ENCODE assay signal across 35 mouse cellular contexts in the genomic region with DNA sequence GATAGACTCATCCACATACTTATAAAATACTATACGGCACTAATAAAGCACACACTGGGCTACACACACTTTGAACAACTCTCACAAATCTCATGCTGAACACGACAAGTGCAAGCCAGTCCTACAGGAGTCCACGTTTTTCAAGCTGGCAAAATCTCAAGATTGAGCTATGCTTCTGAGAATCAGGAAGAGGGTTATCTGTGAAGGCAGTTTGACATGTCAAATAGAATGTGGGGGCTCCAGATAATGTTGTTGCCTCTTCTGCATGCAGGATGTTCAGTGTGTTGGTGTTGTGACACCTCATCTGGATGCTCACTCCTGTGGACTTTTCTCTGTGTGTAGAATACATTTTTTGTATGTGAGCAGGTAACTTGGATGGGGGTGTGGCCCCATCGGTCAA.
"Had no signal": no experiment of that assay in that cellular context is flagged by ENCODE, and none has a peak within 500 bp of the region (broad histone marks: within the 10 kb centered on the region; RNA-seq: fewer than 3 reads in every experiment).

No protein-coding gene starts in this region.

- H3K36me3 ChIP-seq: heart, embryonic 12.5 days; heart, embryonic 13.5 days; heart, embryonic 15.5 days; hindbrain, embryonic 10.5 days; hindbrain, embryonic 12.5 days; hindbrain, embryonic 13.5 days; hindbrain, embryonic 15.5 days; intestine, embryonic 15.5 days; kidney, embryonic 15.5 days had no signal

- H3K27ac ChIP-seq: heart, embryonic 13.5 days; heart, embryonic 15.5 days; hindbrain, embryonic 10.5 days; hindbrain, embryonic 12.5 days; hindbrain, embryonic 13.5 days; hindbrain, embryonic 14.5 days; hindbrain, embryonic 15.5 days; hindbrain, postnatal 0 days; intestine, embryonic 15.5 days; kidney, embryonic 15.5 days; kidney, postnatal 0 days; layer of hippocampus, adult 2 months; left cerebral cortex, adult 2 months had no signal

- ATAC-seq: hindbrain, embryonic 16.5 days; hindbrain, postnatal 0 days; inflammation-experienced regulatory T-cells, adult 6 months; intestine, embryonic 15.5 days; intestine, embryonic 16.5 days; intestine, postnatal 0 days had no signal

- H3K4me2 ChIP-seq: heart, embryonic 11.5 days; heart, embryonic 12.5 days; heart, embryonic 13.5 days; heart, embryonic 15.5 days; hindbrain, embryonic 12.5 days; hindbrain, embryonic 13.5 days; hindbrain, embryonic 14.5 days; hindbrain, embryonic 15.5 days; intestine, embryonic 15.5 days; kidney, embryonic 15.5 days had no signal

- H3K4me3 ChIP-seq: heart, embryonic 12.5 days; heart, embryonic 13.5 days; heart, embryonic 15.5 days; hindbrain, embryonic 10.5 days; hindbrain, embryonic 12.5 days; hindbrain, embryonic 13.5 days; hindbrain, embryonic 15.5 days; intestine, embryonic 15.5 days; kidney, embryonic 15.5 days; layer of hippocampus, adult 2 months; left cerebral cortex, adult 2 months had no signal

- H3K9me3 ChIP-seq: heart, embryonic 12.5 days; heart, embryonic 13.5 days; heart, embryonic 15.5 days; hindbrain, embryonic 10.5 days; hindbrain, embryonic 12.5 days; hindbrain, embryonic 13.5 days; hindbrain, embryonic 15.5 days; intestine, embryonic 15.5 days; kidney, embryonic 15.5 days had no signal

- DNase-seq: heart, postnatal 10 days; heart, postnatal 14 days; heart, postnatal 36 days; heart, postnatal 4 days; kidney, adult 11 months; kidney, adult 18-20 months; kidney, adult 2 months; kidney, adult 8-10 months; kidney, adult 9 months; kidney, postnatal 10 days; kidney, postnatal 14 days; kidney, postnatal 25 days; kidney, postnatal 36 days; kidney, postnatal 4 days; layer of hippocampus, adult 9-11 months; layer of hippocampus, postnatal 36 days had no signal

- H3K9ac ChIP-seq: heart, embryonic 12.5 days; heart, embryonic 13.5 days; heart, embryonic 15.5 days; hindbrain, embryonic 12.5 days; hindbrain, embryonic 13.5 days; hindbrain, embryonic 14.5 days; hindbrain, embryonic 15.5 days; intestine, embryonic 15.5 days; kidney, embryonic 15.5 days had no signal

- H3K4me1 ChIP-seq: heart, embryonic 12.5 days; heart, embryonic 13.5 days; heart, embryonic 15.5 days; hindbrain, embryonic 15.5 days; intestine, embryonic 15.5 days had no signal

- H3K27me3 ChIP-seq: heart, embryonic 13.5 days; hindbrain, embryonic 12.5 days; hindbrain, embryonic 15.5 days; intestine, embryonic 15.5 days; kidney, embryonic 15.5 days had no signal
